Mouse (Mus musculus) heart, embryonic 14.5 days (tissue): Measurements from ENCODE around the gene Tmem260. TPM values are rescaled to one million over a fixed set of nuclear protein-coding genes. Genes with fewer than 3 reads are reported as not detected.

Experiments
- ATAC-seq: fragments of 200-750 bp; cut with Nextera tagmentation; 2 replicates; pipeline ENCODE4 v1.8.0; 2017; ENCODE audit warnings: low read depth, moderate TSS enrichment; ENCODE audit not compliant: insufficient number of reproducible peaks, insufficient read depth, low FRiP score
- H3K27ac ChIP-seq, 2 experiments: fragments of 200-500 bp in 1 of 2; fragments of 300-500 bp in 1 of 2; sonication (generic) in 1 of 2; replicated peaks in 1 of 2; 2 replicates each; pipeline ENCODE4 v1.5.1; 2012 to 2014; ENCODE audit warnings: low read depth in 2 of 2, low read length in 2 of 2, control low read depth in 1 of 2, mild to moderate bottlenecking in 1 of 2, mixed read lengths in 1 of 2; ENCODE audit not compliant: control insufficient read depth in 1 of 2, insufficient read depth in 1 of 2
- H3K27me3 ChIP-seq: fragments of 300-500 bp; sonication (generic); 2 replicates; pipeline ENCODE4 v1.6.1; 2014; ENCODE audit warnings: mild to moderate bottlenecking, low read length, control low read depth; ENCODE audit not compliant: control insufficient read depth, insufficient read depth
- H3K36me3 ChIP-seq: fragments of 300-500 bp; sonication (generic); 2 replicates; pipeline ENCODE4 v1.6.1; 2014; ENCODE audit warnings: mild to moderate bottlenecking, control low read depth, low read length, mixed read lengths; ENCODE audit not compliant: control insufficient read depth, insufficient read depth
- H3K4me1 ChIP-seq, 2 experiments: fragments of 200-500 bp in 1 of 2; fragments of 300-500 bp in 1 of 2; sonication (generic) in 1 of 2; 2 replicates each; pipeline ENCODE4 v1.6.1; 2012 to 2014; ENCODE audit warnings: low read length in 2 of 2, control low read depth in 1 of 2, mixed read lengths in 1 of 2; ENCODE audit not compliant: control insufficient read depth in 2 of 2, insufficient read depth in 2 of 2
- H3K4me2 ChIP-seq: fragments of 300-500 bp; sonication (generic); 2 replicates; pipeline ENCODE4 v1.6.1; 2014; ENCODE audit warnings: mild to moderate bottlenecking, low read length
- H3K4me3 ChIP-seq, 2 experiments: fragments of 200-500 bp in 1 of 2; fragments of 300-500 bp in 1 of 2; sonication (generic) in 1 of 2; 2 replicates each; pipeline ENCODE4 v1.5.1; 2012 to 2014; ENCODE audit warnings: low read length in 2 of 2, mild to moderate bottlenecking in 2 of 2, control low read depth in 1 of 2, low read depth in 1 of 2, moderate library complexity in 1 of 2; ENCODE audit not compliant: control insufficient read depth in 1 of 2, insufficient read depth in 1 of 2
- H3K9ac ChIP-seq: fragments of 300-500 bp; sonication (generic); 2 replicates; pipeline ENCODE4 v1.6.1; 2014; ENCODE audit warnings: mild to moderate bottlenecking, low read length
- H3K9me3 ChIP-seq: fragments of 300-500 bp; sonication (generic); 2 replicates; pipeline ENCODE4 v1.6.1; 2016; ENCODE audit warnings: low read length, control low read depth; ENCODE audit not compliant: control insufficient read depth
- whole genome bisulfite sequencing: fragments of 180-500 bp; shearing (Covaris S2); extraction: QIAGEN DNeasy Blood & Tissue Kit; methylation state at CpG from one replicate; pipeline ENCODE4 v1.1.7; 2014; 5-methylcytosine and 5-hydroxymethylcytosine counted together
- polyA plus RNA-seq: library from polyadenylated mRNA; unstranded; fragments of >200 nt; fragmentation: Nextera tagmentation; extraction: Ambion mirVana; gene quantifications from 2 replicates; pipeline ENCODE4 v1.2.1, GENCODE M21; 2014

Tmem260 gene
- polyA plus RNA-seq, 1 experiment from 2014 or later, result 14.6 TPM

DNA sequence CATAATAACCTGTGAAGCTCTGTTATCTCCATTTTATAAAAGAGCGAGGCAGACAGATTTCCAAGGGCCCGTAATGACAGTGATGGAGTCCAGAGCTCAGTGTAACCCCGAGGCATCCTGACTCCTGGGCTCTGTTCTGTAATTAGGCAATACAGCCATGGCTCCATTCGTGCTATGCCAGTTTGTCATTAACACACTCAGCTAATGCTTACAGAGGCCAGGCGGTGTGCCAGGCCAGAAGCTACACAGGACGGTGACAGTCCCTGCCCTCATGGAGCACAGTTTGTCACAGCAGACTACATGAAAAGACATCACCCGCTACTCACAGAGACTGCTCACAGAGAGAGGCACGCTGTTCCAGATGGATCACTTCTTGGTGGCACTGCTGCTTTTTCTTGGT, 61.5 kb downstream of the Tmem260 start:
- Histone ChIP-seq H3K36me3 (peaks cover 24% of the 10 kb centered on the region), H3K9ac (no peak overlapping the region), H3K4me1 (no peaks in the 10 kb centered on the region), H3K4me2 (no peak overlapping the region), H3K9me3 (no peaks in the 10 kb centered on the region), H3K27me3 (no peaks in the 10 kb centered on the region), H3K27ac (no peak overlapping the region), H3K4me3 (no peak overlapping the region)
- no peak for ATAC-seq
- WGBS, result 60% methylated on average over 8 of the region's 8 CpGs

DNA sequence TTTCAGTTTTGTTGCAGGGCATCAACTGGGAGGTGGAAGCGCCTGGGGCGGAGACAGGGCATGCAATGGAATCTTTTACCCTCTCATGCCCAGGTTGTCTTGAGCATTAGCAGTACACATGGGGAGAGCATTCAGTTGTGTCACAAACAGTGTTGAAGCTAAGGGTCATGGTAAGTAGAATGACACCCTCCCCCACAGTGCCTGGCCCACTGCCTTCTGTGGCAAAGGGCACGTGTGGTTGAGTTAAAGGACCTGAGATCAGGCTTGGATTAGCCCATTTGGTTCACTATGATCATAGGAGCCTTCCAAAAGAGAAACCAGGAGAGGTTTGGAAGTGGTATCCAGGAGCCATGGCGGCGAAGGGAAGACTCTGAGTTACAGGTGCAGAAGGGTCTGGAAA, 63.2 kb downstream of the Tmem260 start:
- no peak overlapping the region for H3K4me3 ChIP-seq
- no peak overlapping the region for H3K9ac ChIP-seq
- ATAC-seq, result no peak
- no peak overlapping the region for H3K4me2 ChIP-seq
- H3K27me3 ChIP-seq, result no peaks in the 10 kb centered on the region
- peaks cover 27% of the 10 kb centered on the region for H3K36me3 ChIP-seq
- no peaks in the 10 kb centered on the region for H3K9me3 ChIP-seq
- H3K4me1 ChIP-seq, result no peaks in the 10 kb centered on the region
- no peak overlapping the region for H3K27ac ChIP-seq
- 90% methylated on average over 5 of the region's 5 CpGs for WGBS

DNA sequence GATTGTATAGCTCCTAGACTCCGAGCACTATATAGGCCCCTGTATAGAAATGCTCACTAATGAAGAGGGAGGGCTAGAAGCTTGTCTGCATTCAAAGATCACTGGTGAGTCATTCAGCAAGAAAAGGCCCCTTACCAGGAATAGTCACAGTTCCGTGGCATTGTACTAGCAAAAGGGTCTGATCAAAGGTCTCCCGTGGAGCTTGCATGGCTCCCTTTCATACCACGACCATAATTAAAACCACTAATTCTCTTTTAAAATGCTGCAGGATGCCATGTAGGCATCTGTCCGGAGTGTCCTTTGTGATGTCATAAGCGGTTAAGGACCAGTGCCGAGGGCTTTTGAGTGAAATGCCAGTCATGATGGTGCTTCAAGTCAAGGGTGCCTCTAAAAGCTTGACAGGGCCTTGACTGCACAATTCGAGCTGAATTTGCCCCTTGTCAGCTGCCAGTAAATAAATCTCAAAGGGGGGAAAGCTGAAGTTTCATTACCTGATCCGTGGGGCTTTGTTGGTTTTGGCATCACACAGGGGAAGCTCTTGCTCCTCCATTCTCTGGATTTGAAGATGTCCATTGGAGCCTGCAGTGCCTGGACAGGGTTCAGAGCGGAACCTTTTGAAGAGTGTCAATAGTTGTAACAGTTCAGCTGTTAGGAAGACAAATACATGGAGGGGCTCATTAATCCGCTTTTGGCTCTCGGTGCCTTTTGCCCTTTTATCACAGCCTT, 67.3 kb downstream of the Tmem260 start:
- Histone ChIP-seq H3K9ac (no peak overlapping the region), H3K4me1 (no peaks in the 10 kb centered on the region), H3K9me3 (no peaks in the 10 kb centered on the region), H3K27ac (no peak overlapping the region), H3K4me2 (no peak overlapping the region), H3K4me3 (no peak overlapping the region), H3K27me3 (no peaks in the 10 kb centered on the region), H3K36me3 (peaks cover 18% of the 10 kb centered on the region)
- ATAC-seq, result no peak
- WGBS, result 77% methylated on average over 12 of the region's 12 CpGs

DNA sequence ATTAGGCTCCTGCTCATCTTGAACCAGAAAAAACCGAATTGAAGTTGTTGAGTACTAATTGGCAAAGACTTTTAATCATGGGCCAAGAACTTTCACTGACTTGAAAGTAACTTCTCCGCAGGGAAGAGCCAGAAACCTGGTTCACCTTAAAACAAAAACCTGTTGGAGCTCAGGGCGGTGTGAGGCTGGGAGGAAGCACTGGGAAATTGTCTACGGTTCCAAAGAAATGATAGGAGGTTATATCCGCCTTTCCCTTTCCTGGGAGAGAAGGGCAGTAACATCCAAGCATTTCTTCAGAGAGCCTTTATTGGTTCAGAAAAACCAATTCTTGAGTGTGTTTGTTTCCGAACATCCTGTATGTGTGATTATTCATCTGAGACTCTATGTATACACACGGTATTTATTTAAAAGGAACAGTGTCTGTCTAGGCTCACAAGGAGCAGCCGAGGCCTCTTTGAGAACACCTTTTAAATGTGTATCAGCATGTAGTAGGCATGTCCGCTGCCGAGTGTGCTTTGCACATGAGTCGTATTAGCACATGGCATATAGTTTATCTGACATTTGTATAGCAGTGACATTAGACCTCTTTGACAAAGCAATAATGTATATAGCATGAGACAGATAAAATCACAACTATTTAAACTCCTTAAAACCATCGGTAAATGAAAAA, 68.0 kb downstream of the Tmem260 start:
- Histone ChIP-seq H3K4me3 (no peak overlapping the region), H3K4me2 (no peak overlapping the region), H3K4me1 (no peaks in the 10 kb centered on the region), H3K9ac (no peak overlapping the region), H3K36me3 (peaks cover 18% of the 10 kb centered on the region), H3K9me3 (no peaks in the 10 kb centered on the region), H3K27ac (no peak overlapping the region), H3K27me3 (no peaks in the 10 kb centered on the region)
- no peak for ATAC-seq
- WGBS, result 87% methylated on average over 12 of the region's 12 CpGs

DNA sequence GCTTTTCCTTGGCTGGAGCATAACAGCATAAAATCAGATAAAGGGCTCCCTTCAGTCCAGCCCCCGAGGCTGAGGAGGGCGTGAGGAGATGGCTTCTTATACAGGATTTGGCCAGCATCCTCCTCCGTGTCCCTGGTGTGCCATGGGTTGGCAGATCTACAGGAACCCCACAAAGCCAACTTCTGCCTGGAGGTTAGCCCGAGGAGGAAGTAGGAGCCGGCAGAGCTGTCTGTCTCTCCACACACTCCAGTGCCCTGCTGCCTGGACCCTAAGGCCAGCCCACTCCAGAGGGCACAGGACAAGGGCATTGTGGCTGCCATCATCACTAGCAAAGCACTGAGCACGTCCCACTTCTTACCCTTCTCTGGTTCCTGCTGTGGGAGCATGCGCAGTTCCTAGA, 68.7 kb downstream of the Tmem260 start:
- WGBS, result 64% methylated on average over 7 of the region's 7 CpGs
- no peak overlapping the region for H3K4me2 ChIP-seq

DNA sequence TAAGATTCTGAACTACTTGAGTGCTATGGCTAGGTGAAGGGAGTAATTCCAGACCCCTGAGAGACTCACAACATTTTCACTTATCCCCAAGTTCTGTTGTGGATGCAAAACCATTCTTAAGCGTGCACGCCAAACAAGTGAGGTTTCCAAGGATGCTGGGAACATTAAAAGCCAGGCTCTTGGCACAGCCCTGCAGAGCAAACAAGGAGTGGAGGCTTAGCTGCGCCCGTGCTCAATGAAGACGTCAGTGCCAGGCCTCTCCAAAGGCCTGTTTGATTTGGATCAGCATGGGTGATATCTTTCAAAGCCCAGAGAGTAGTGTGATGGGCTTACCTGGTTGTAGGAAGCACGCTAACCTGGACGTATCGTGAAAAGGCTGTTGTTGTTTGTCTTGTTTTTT, 69.6 kb downstream of the Tmem260 start:
- no peaks in the 10 kb centered on the region for H3K9me3 ChIP-seq
- no peaks in the 10 kb centered on the region for H3K4me1 ChIP-seq
- H3K27me3 ChIP-seq, result no peaks in the 10 kb centered on the region
- no peak for ATAC-seq
- no peak overlapping the region for H3K27ac ChIP-seq
- no peak overlapping the region for H3K4me3 ChIP-seq
- peaks cover 10% of the 10 kb centered on the region for H3K36me3 ChIP-seq
- no peak overlapping the region for H3K4me2 ChIP-seq
- H3K9ac ChIP-seq, result no peak overlapping the region
- WGBS, result 77% methylated on average over 8 of the region's 8 CpGs

More for the DNA sequence above, 68.7 kb downstream of the Tmem260 start:
- Histone ChIP-seq H3K4me3 (no peak overlapping the region), H3K9me3 (no peaks in the 10 kb centered on the region), H3K36me3 (peaks cover 15% of the 10 kb centered on the region), H3K9ac (no peak overlapping the region), H3K27ac (no peak overlapping the region), H3K4me1 (no peaks in the 10 kb centered on the region), H3K27me3 (no peaks in the 10 kb centered on the region)
- ATAC-seq, result no peak

DNA sequence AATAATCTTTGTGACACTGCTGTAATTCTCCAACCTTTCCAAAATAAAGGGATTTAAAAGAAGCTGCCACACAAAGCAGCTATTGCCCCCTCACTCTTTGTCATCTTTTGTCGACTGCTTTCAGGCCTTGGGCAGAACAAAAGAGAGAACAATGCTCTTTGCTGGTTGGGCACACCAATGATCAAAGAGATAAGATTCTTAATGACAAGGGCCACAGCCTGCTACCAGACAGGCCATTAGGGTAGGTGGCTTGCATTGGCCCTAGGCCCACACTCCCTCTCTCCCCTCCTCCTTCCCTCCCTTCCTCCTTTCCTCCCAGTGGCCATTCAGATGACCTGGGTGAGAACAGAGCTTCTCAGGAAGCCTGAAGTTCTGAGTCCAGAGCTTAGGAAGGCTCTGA, 77.4 kb downstream of the Tmem260 start:
- no peak for ATAC-seq
- Histone ChIP-seq H3K27ac (no peak overlapping the region), H3K4me3 (no peak overlapping the region), H3K9me3 (no peaks in the 10 kb centered on the region), H3K36me3 (no peaks in the 10 kb centered on the region), H3K27me3 (no peaks in the 10 kb centered on the region), H3K9ac (no peak overlapping the region), H3K4me1 (no peaks in the 10 kb centered on the region), H3K4me2 (no peak overlapping the region)
- 26% methylated on average over 1 of the region's 1 CpGs for WGBS
